Mouse (Mus musculus): ENCODE results near the gene Pdlim5.

Pdlim5 gene

GRCm38 (mm10) chr3:142331872-142332554 is 63.5 kb downstream of the Pdlim5 start:
- no peak for TF ChIP-seq GATA4 (IDR thresholded peaks at IDR 0.05; ENCODE audit: insufficient replicate concordance, low read length)

GRCm38 (mm10) chr3:142330425-142330824 is 65.1 kb downstream of the Pdlim5 start:
- TF ChIP-seq GATA4 (IDR thresholded peaks at IDR 0.05; ENCODE audit: insufficient replicate concordance, low read length) = no peak

- TF ChIP-seq GATA4 (IDR thresholded peaks at IDR 0.05; ENCODE audit: insufficient replicate concordance, low read length) = no peak
These were observed 71.9 kb downstream of the Pdlim5 start for GRCm38 (mm10) chr3:142323592-142323991.

GRCm38 (mm10) chr3:142321930-142322329 is 73.6 kb downstream of the Pdlim5 start:
- TF ChIP-seq GATA4 (IDR thresholded peaks at IDR 0.05; ENCODE audit: insufficient replicate concordance, low read length) = no peak

- TF ChIP-seq GATA4 (IDR thresholded peaks at IDR 0.05; ENCODE audit: insufficient replicate concordance, low read length) = no peak
These were observed 77.3 kb downstream of the Pdlim5 start for GRCm38 (mm10) chr3:142318147-142318546.

GRCm38 (mm10) chr3:142316138-142316740 is 79.3 kb downstream of the Pdlim5 start:
- no peak for TF ChIP-seq GATA4 (IDR thresholded peaks at IDR 0.05; ENCODE audit: insufficient replicate concordance, low read length)

GRCm38 (mm10) chr3:142311075-142311474 is 84.4 kb downstream of the Pdlim5 start:
- TF ChIP-seq GATA4 (IDR thresholded peaks at IDR 0.05; ENCODE audit: insufficient replicate concordance, low read length) = no peak

- TF ChIP-seq GATA4 (IDR thresholded peaks at IDR 0.05; ENCODE audit: insufficient replicate concordance, low read length) = no peak
These were observed 85.0 kb downstream of the Pdlim5 start for GRCm38 (mm10) chr3:142310446-142310845.

- no peak for TF ChIP-seq GATA4 (IDR thresholded peaks at IDR 0.05; ENCODE audit: insufficient replicate concordance, low read length)
These were observed 100.2 kb downstream of the Pdlim5 start for GRCm38 (mm10) chr3:142295287-142295676.

GRCm38 (mm10) chr3:142294616-142295286 is 100.7 kb downstream of the Pdlim5 start:
- no peak for TF ChIP-seq GATA4 (IDR thresholded peaks at IDR 0.05; ENCODE audit: insufficient replicate concordance, low read length)

- no peak for TF ChIP-seq GATA4 (IDR thresholded peaks at IDR 0.05; ENCODE audit: insufficient replicate concordance, low read length)
These were observed 101.9 kb downstream of the Pdlim5 start for GRCm38 (mm10) chr3:142293561-142293960.

GRCm38 (mm10) chr3:142282706-142283105 is 112.8 kb downstream of the Pdlim5 start:
- TF ChIP-seq GATA4 (IDR thresholded peaks at IDR 0.05; ENCODE audit: insufficient replicate concordance, low read length) = no peak

GRCm38 (mm10) chr3:142281656-142282055 is 113.8 kb downstream of the Pdlim5 start:
- TF ChIP-seq GATA4 (IDR thresholded peaks at IDR 0.05; ENCODE audit: insufficient replicate concordance, low read length) = no peak

- no peak for TF ChIP-seq GATA4 (IDR thresholded peaks at IDR 0.05; ENCODE audit: insufficient replicate concordance, low read length)
These were observed 114.4 kb downstream of the Pdlim5 start for GRCm38 (mm10) chr3:142281093-142281445.

- TF ChIP-seq GATA4 (IDR thresholded peaks at IDR 0.05; ENCODE audit: insufficient replicate concordance, low read length) = no peak
These were observed 115.0 kb downstream of the Pdlim5 start for GRCm38 (mm10) chr3:142280366-142281092.

GRCm38 (mm10) chr3:142279011-142279410 is 116.5 kb downstream of the Pdlim5 start:
- TF ChIP-seq GATA4 (IDR thresholded peaks at IDR 0.05; ENCODE audit: insufficient replicate concordance, low read length) = no peak
